Mouse (Mus musculus) embryonic facial prominence, embryonic 14.5 days (tissue): ENCODE data around the gene Pld2. TPM values are rescaled to one million over a fixed set of nuclear protein-coding genes. Genes with fewer than 3 reads are reported as not detected.

ENCODE experiments used
- ATAC-seq: fragments of 200-750 bp; cut with Nextera tagmentation; 2 replicates; pipeline ENCODE4 v1.8.0; 2017; ENCODE audit warnings: low read depth, moderate number of reproducible peaks, moderate TSS enrichment
- DNase-seq: peaks from one replicate; pipeline ENCODE4 v3.0.0-alpha.2; 2015; ENCODE audit warnings: low spot score
- H3K27ac ChIP-seq: fragments of 300-500 bp; sonication (generic); replicated peaks from 2 replicates; pipeline ENCODE4 v1.5.1; 2014; ENCODE audit warnings: low read depth, mild to moderate bottlenecking, low read length, moderate library complexity
- H3K27me3 ChIP-seq: fragments of 300-500 bp; sonication (generic); replicated peaks from 2 replicates; pipeline ENCODE4 v1.6.1; 2014; ENCODE audit warnings: low read length; ENCODE audit not compliant: control insufficient read depth, insufficient read depth
- H3K36me3 ChIP-seq: fragments of 300-500 bp; sonication (generic); 2 replicates; pipeline ENCODE4 v1.6.1; 2014; ENCODE audit warnings: low read length, mixed read lengths; ENCODE audit not compliant: control insufficient read depth, insufficient read depth
- H3K4me1 ChIP-seq: fragments of 300-500 bp; sonication (generic); 2 replicates; pipeline ENCODE4 v1.6.1; 2014; ENCODE audit warnings: antibody characterized with exemption, low read length; ENCODE audit not compliant: control insufficient read depth, insufficient read depth
- H3K4me2 ChIP-seq: fragments of 300-500 bp; sonication (generic); 2 replicates; pipeline ENCODE4 v1.6.1; 2014; ENCODE audit warnings: low read depth, mild to moderate bottlenecking, low read length, moderate library complexity, mixed read lengths
- H3K4me3 ChIP-seq: fragments of 300-500 bp; sonication (generic); 2 replicates; pipeline ENCODE4 v1.5.1; 2014; ENCODE audit warnings: low read depth, mild to moderate bottlenecking, low read length
- H3K9ac ChIP-seq: fragments of 300-500 bp; sonication (generic); 2 replicates; pipeline ENCODE4 v1.6.1; 2014; ENCODE audit warnings: low read depth, mild to moderate bottlenecking, low read length, moderate library complexity, mixed read lengths
- H3K9me3 ChIP-seq: fragments of 300-500 bp; sonication (generic); 2 replicates; pipeline ENCODE4 v1.6.1; 2016; ENCODE audit warnings: low read length; ENCODE audit not compliant: control insufficient read depth
- WGBS: fragments of 180-500 bp; shearing (Covaris S2); extraction: QIAGEN DNeasy Blood & Tissue Kit; methylation state at CpG from one replicate; pipeline ENCODE4 v1.1.7; 2014; 5-methylcytosine and 5-hydroxymethylcytosine counted together
- polyA plus RNA-seq: library from polyadenylated mRNA; unstranded; fragments of >200 nt; fragmentation: Nextera tagmentation; extraction: Ambion mirVana; gene quantifications from 2 replicates; pipeline ENCODE4 v1.2.1, GENCODE M21; 2014

Gene Pld2
- polyA plus RNA-seq, 1 experiment from 2014 or later: 9.5 TPM

- no peak for ATAC-seq
Observed at GRCm38 (mm10) chr11:70573872-70574271, 34.0 kb downstream of the Pld2 start.

GRCm38 (mm10) chr11:70577201-70577600, 37.3 kb downstream of the Pld2 start:
- Histone ChIP-seq H3K27me3 (no peaks in the 10 kb centered on the region), H3K36me3 (no peaks in the 10 kb centered on the region), H3K4me2 (no peak overlapping the region), H3K9ac (no peak overlapping the region), H3K9me3 (no peaks in the 10 kb centered on the region), H3K4me1 (peaks cover 21% of the 10 kb centered on the region), H3K27ac (peak overlapping the region; percentile 50; the same call in 1 of the 2 replicates), H3K4me3 (no peak overlapping the region)
- ATAC-seq (no peak; the same call in 1 of the 2 replicates), DNase-seq (peak; percentile 67)
- WGBS: 71% methylated on average over 3 of the region's 3 CpGs

More at GRCm38 (mm10) chr11:70573872-70574271, 34.0 kb downstream of the Pld2 start:
- no peak for DNase-seq
- peaks cover 6% of the 10 kb centered on the region for H3K4me1 ChIP-seq
- no peaks in the 10 kb centered on the region for H3K36me3 ChIP-seq
- H3K4me2 ChIP-seq: no peak overlapping the region
- WGBS: 74% methylated on average over 6 of the region's 6 CpGs
- H3K4me3 ChIP-seq: no peak overlapping the region
- no peak overlapping the region for H3K9ac ChIP-seq
- H3K9me3 ChIP-seq: no peaks in the 10 kb centered on the region
- H3K27ac ChIP-seq: no peak overlapping the region
- H3K27me3 ChIP-seq: no peaks in the 10 kb centered on the region

GRCm38 (mm10) chr11:70578962-70579361, 39.1 kb downstream of the Pld2 start:
- ATAC-seq (no peak), DNase-seq (no peak)
- peaks cover 36% of the 10 kb centered on the region for H3K4me1 ChIP-seq
- H3K9me3 ChIP-seq: no peaks in the 10 kb centered on the region
- no peak overlapping the region for H3K4me2 ChIP-seq
- WGBS: 85% methylated on average over 6 of the region's 6 CpGs
- no peak overlapping the region for H3K9ac ChIP-seq
- no peaks in the 10 kb centered on the region for H3K27me3 ChIP-seq
- no peak overlapping the region for H3K4me3 ChIP-seq
- no peaks in the 10 kb centered on the region for H3K36me3 ChIP-seq
- peak overlapping the region; percentile 46; the same call in 1 of the 2 replicates for H3K27ac ChIP-seq

DNA sequence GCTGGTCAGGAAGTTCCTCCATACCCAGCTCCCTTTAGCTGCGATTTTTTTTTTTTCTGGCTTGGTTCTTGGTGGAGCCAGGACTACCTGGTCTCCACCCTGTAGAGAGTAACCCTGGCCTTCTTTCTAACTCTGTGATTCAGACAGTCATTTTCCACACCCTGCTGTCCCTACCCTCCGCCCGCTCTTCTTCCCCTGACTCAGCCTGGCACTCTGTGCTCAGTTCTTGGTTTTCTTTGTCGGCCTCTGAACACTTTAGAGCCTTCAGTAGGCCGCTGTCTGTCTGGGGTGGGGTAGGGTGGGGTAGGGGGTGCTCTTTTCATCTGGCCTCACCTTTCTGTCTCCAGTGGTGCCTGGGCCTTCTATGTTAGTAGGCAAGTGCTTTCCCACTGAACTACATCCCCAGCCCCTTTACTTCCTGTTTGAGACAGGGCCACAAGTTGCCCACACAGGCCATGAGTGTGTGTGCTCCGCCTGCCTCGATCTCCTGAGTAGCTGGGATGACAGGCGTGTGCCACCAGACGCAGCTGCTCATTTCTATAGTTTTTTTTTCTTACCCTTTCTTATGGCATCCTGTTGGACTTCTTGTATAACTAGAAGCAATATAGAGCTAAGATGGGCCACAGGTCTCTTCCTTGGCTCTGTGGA, 40.0 kb downstream of the Pld2 start:
- peak overlapping the region; percentile 8; the same call in 1 of the 2 replicates for H3K27ac ChIP-seq
- 76% methylated on average over 9 of the region's 9 CpGs for WGBS
- H3K4me3 ChIP-seq: no peak overlapping the region
- H3K36me3 ChIP-seq: no peaks in the 10 kb centered on the region
- H3K27me3 ChIP-seq: no peaks in the 10 kb centered on the region
- peaks cover 44% of the 10 kb centered on the region for H3K4me1 ChIP-seq
- H3K9ac ChIP-seq: no peak overlapping the region
- no peak for DNase-seq
- ATAC-seq: no peak
- no peaks in the 10 kb centered on the region for H3K9me3 ChIP-seq
- H3K4me2 ChIP-seq: no peak overlapping the region

DNA sequence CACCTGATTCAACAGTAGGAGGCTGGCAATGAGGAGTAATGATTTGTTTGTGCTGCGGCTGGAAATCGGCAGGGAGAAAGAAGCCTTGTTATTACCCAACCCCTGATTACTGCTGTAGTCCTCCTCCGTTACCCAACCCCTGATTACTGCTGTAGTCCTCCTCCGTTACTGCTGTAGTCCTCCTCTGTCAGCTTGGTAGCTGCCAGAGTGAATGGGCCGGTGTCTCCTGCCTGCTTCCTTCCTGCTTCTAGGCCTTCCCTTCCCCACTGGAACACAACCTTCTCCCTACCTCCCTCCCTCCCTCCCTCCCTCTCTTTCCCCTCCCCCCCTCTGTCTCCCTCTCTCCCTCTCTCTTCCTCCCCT, 40.5 kb downstream of the Pld2 start:
- Histone ChIP-seq H3K27ac (peak overlapping the region; percentile 8; the same call in 1 of the 2 replicates), H3K9ac (no peak overlapping the region), H3K4me2 (no peak overlapping the region), H3K4me3 (no peak overlapping the region), H3K4me1 (peaks cover 48% of the 10 kb centered on the region), H3K27me3 (no peaks in the 10 kb centered on the region), H3K9me3 (no peaks in the 10 kb centered on the region), H3K36me3 (no peaks in the 10 kb centered on the region)
- 44% methylated on average over 5 of the region's 5 CpGs for WGBS
- peak; percentile 27 for DNase-seq
- ATAC-seq: no peak

GRCm38 (mm10) chr11:70580921-70581320, 41.1 kb downstream of the Pld2 start:
- H3K4me2 ChIP-seq: no peak overlapping the region
- no peak overlapping the region for H3K9ac ChIP-seq
- no peaks in the 10 kb centered on the region for H3K9me3 ChIP-seq
- H3K4me1 ChIP-seq: peaks cover 54% of the 10 kb centered on the region
- DNase-seq: no peak
- H3K36me3 ChIP-seq: no peaks in the 10 kb centered on the region
- no peak for ATAC-seq
- no peak overlapping the region for H3K27ac ChIP-seq
- 74% methylated on average over 3 of the region's 3 CpGs for WGBS
- no peaks in the 10 kb centered on the region for H3K27me3 ChIP-seq
- no peak overlapping the region for H3K4me3 ChIP-seq

DNA sequence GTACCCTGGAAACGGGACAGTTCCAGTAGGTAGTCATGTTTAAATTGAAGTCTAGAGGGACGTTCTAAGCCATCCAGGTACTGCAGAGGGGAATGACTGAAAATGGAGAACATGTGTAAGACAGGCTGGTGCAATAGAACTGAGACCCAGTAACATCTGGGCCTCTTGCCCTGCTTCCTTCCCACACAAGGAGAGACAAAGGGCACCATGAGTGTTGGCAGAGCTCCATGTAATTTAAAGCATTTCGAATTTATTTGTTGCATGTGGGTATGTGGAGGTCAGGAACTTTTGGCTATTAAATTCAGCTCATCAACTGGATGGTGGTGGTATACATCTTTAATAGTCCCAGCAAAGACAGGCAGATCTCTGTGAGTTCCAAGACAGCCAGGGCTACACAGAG, 42.3 kb downstream of the Pld2 start:
- H3K4me3 ChIP-seq: no peak overlapping the region
- H3K36me3 ChIP-seq: no peaks in the 10 kb centered on the region
- no peak overlapping the region for H3K9ac ChIP-seq
- ATAC-seq (no peak), DNase-seq (peak; percentile 40)
- no peak overlapping the region for H3K4me2 ChIP-seq
- no peaks in the 10 kb centered on the region for H3K27me3 ChIP-seq
- 20% methylated on average over 3 of the region's 3 CpGs for WGBS
- H3K4me1 ChIP-seq: peaks cover 52% of the 10 kb centered on the region
- H3K9me3 ChIP-seq: no peaks in the 10 kb centered on the region
- no peak overlapping the region; the same call in 1 of the 2 replicates for H3K27ac ChIP-seq

- H3K4me1 ChIP-seq: peaks cover 52% of the 10 kb centered on the region
- no peak for ATAC-seq
- no peaks in the 10 kb centered on the region for H3K9me3 ChIP-seq
- peak; percentile 24 for DNase-seq
- H3K27ac ChIP-seq: peak overlapping the region; percentile 69
- no peak overlapping the region for H3K4me3 ChIP-seq
- no peaks in the 10 kb centered on the region for H3K27me3 ChIP-seq
- WGBS: 40% methylated on average over 6 of the region's 6 CpGs
- H3K36me3 ChIP-seq: no peaks in the 10 kb centered on the region
- H3K4me2 ChIP-seq: no peak overlapping the region
- H3K9ac ChIP-seq: no peak overlapping the region
Observed at GRCm38 (mm10) chr11:70583022-70583714, 43.3 kb downstream of the Pld2 start.
